Mouse (Mus musculus) embryonic stem cell, embryonic (primary cell): ENCODE measurements around the gene Swt1.

Experiments used
- CTCF ChIA-PET, 4 experiments: fragments of 300-600 bp in 2 of 4; fragments of 350-600 bp in 2 of 4; sonication (Branson Sonifier 250); formaldehyde crosslinking; loops; one replicate each; lab custom pipeline; 2022; ENCODE audit warnings: inconsistent platforms in 2 of 4; lab: Charles Lee
- POLR2A ChIA-PET, 4 experiments: fragments of 300-600 bp in 2 of 4; fragments of 350-600 bp in 2 of 4; sonication (Branson Sonifier 250); formaldehyde crosslinking; loops; one replicate each; lab custom pipeline; 2022; ENCODE audit warnings: antibody characterized with exemption in 4 of 4, inconsistent platforms in 1 of 4; lab: Charles Lee

Gene Swt1

DNA sequence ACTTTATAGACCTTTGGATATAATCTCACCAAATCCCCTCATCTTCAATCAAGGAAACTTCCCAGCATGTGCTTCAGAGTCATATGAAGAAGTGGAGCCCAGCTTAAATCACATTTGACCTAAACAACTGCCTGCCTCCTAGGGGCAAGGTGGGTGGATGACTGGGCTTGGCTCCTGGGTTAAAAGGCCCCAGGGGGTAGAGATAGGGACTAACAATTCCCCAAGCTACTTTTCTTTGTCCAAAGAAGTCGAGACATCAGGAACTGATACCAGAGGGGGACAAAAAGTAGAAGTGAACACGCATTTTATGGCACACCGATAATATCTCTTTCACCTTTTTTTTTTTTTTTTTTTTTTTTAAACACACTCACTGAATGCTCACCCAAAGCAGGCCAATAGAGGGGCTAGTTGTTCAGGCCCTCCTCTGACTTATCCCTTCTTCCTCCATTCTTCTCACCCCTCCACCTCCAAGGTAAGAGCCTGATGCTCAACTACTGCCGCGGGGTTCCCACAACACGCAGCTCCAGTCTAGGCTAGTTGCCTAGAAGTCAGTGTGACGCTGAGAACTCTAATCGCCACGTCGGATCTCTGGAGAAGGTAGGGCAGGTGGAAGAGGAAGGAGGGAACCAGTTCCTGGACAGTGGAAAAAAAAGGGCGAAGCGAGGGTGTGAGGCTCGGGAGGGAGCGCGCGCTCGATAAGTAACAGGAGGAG, 84.5 kb downstream of the Swt1 start:
- ChIA-PET POLR2A (interaction anchor here (0.5 to 3.0 kb wide), 80 partner anchors 9 to 581 kb away, joined by 3 to 20 read pairs (median 4); partner anchors contain the start of genes Edem3 (in 1 of the 4), Hmcn1 (in 1 of the 4), Rnf2 (in 1 of the 4) and Swt1 (in 1 of the 4)), CTCF (interaction anchor here (0.6 to 1.7 kb wide), 9 partner anchors 8 to 350 kb away, joined by 3 to 8 read pairs (median 4); no protein-coding TSS in a partner anchor)

DNA sequence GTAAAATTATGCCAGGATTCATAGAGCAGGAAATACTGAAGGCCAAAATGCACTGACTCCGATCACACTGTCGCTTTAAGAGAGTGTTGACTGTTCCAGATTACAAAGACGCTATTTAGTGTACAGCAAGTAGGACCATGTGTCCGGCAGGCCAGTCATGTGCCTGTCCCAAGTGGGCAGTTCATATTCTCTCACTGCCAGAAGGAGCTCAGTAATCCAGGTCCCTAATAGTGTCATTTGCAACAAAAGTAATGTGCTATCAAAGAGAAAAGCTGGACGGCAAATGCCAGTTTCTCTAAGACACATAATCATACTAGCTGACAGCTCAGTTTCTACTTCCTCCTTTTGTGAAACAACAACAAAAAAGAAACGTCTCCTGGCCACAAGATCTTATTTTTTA, 85.3 kb downstream of the Swt1 start:
- ChIA-PET POLR2A (interaction anchor here (0.6 to 2.6 kb wide), 40 partner anchors 9 to 581 kb away, joined by 3 to 20 read pairs (median 5); no protein-coding TSS in a partner anchor), CTCF (interaction anchor here (0.6 to 1.7 kb wide), 7 partner anchors 8 to 331 kb away, joined by 3 to 8 read pairs (median 4); no protein-coding TSS in a partner anchor)

DNA sequence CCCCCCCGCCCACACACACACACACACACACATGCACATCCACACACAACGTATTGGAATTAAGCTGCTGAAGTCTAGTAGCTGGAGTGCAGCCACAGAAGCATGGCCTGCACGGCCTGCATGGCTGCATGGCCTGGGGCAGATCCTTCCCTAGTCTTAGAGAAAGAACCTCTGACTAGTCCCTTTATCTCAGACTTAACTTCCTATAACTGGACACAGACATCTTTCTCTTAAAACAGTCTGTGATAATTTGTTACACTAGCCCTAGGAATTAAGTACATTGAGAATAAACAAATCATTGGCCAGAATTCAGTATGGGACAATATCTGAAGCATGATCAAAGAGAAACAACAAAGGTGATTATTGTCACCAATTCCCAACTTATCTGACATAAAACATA, 85.9 kb downstream of the Swt1 start:
- ChIA-PET CTCF (interaction anchor here in 1 of 4 experiments (0.6 kb wide), 1 partner anchor 32 kb away, joined by 7 read pairs; no protein-coding TSS in a partner anchor), POLR2A (interaction anchor here in 3 of 4 experiments (0.6 to 2.6 kb wide), 4 partner anchors 35 to 232 kb away, joined by 3 to 11 read pairs (median 4); no protein-coding TSS in a partner anchor)

DNA sequence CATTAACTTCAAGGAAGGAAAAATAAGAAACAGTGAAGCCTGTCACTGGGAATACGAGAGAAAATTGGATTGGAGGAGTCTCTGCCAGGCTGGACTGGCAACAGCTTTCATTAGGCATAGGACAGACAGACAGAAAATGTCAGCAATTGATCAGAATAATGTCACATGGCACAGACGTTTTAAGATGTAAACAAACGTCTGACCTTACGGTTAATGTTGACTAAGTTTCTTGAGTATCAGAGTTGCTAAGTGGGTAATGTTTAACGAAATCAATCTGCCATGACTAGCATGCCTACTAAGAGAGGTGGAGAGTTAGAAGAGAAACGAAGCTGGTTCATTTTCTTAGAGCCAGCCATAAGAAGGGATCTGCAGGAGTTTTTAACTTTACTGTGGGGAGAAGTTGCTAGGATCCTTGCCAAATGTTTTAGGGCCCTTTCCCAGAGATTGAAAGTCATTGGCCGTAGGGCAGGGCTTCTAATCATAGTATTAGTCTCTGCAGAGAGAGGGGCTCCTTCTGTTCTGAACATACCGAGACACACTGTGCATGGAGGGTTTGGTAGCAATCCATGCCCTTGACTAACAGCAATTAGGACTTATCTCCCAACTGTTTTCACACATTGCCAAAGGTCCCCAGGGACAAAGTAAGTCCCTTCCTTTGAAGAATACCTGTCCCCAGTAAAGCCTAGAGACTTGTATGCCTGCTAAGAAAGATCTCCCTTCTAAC, 86.8 kb downstream of the Swt1 start:
- POLR2A ChIA-PET = interaction anchor here in 1 of 4 experiments (0.6 kb wide), 1 partner anchor 38 kb away, joined by 4 read pairs; no protein-coding TSS in a partner anchor
- CTCF ChIA-PET = interaction anchor here in 1 of 4 experiments (1.0 kb wide), 1 partner anchor 262 kb away, joined by 3 read pairs; no protein-coding TSS in a partner anchor

DNA sequence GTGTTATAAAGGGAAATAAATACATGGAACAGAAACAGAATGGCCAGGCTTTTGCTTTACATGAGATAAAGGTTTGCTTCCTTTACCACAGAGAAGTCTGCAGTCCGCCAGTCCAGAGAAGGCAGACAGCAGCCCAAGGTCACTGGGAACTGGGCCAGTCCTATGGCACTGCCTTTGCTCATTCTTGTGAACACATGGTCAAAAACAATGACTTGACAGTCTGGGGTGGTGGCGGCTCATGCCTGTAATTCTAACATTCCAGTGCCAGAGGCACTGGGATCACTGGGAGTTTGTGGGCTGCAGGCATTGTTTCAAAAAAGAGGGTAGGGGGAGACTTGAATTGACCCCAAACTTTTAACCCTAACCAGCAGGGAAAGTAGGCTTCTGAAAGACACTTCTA, 89.3 kb downstream of the Swt1 start:
- CTCF ChIA-PET = no interaction called here
- POLR2A ChIA-PET = interaction anchor here in 1 of 4 experiments (0.9 kb wide), 1 partner anchor 34 kb away, joined by 4 read pairs; no protein-coding TSS in a partner anchor

DNA sequence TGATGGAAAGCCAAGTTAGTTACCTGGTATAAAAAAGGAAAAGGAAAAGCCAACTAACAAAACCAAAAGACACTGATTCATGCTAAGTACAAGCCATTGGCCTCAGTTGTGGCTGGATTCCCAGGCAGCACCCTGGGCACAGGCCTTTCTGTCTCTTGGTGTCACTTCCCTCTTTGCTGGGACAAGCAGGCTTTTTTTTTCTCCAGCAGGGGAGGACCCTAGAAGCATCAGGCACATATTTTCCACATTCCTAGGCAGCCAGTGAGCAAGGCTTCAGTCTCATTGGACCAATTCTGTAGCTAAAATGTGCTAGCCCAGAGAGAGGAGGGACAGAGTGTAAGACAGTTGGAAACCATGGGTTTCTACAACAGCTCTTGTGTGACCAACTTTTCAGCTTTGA, 90.0 kb downstream of the Swt1 start:
- POLR2A ChIA-PET = interaction anchor here in 1 of 4 experiments (0.9 kb wide), 1 partner anchor 33 kb away, joined by 4 read pairs; no protein-coding TSS in a partner anchor
- CTCF ChIA-PET = no interaction called here

DNA sequence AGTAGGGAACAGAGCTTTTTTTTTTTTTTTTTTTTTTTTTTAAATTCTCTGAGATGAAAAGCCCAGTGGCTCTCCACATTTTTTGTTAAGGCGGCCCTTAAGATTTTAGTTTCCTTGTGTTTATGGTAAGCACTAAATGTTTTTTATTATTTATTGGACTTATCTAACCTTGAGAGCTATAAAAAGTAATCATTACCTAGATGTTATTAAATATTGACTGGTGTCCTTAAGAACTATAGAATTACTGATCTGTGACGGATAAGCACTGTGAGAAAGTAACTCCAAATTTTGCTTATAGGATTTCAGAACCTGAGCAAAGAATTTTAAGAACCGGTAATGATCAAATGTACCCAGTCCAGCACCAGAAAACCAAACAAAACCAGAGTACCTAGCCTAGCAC, 95.4 kb downstream of the Swt1 start:
- ChIA-PET POLR2A (interaction anchor here in 2 of 4 experiments (0.6 to 1.6 kb wide), 3 partner anchors 12 to 443 kb away, joined by 3 to 4 read pairs (median 4); partner anchors contain the start of gene Ivns1abp (in 1 of the 2)), CTCF (no interaction called here)

DNA sequence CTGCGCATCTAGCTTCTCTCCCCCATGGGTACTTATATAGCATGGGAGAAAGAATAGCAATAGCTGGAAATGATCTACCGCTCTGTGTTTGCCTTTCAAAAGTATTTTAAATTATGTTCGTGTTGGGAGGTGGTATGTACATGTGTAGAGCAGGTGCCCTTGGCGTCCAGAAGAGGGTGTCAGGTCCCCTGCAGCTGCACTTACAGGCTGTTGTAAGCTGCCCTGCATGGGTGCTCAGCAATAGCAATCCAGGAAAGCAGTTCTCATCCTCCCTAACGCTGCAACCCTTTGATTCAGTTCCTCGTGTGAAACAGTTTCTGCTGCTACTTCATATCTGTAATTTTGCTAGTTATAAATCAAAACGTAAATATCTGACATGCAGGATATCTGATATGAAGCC, 98.7 kb downstream of the Swt1 start:
- POLR2A ChIA-PET = interaction anchor here in 3 of 4 experiments (0.8 to 2.4 kb wide), 4 partner anchors 14 to 225 kb away, joined by 4 to 14 read pairs (median 6); partner anchors contain the start of gene Ivns1abp (in 3 of the 3)
- CTCF ChIA-PET = no interaction called here

DNA sequence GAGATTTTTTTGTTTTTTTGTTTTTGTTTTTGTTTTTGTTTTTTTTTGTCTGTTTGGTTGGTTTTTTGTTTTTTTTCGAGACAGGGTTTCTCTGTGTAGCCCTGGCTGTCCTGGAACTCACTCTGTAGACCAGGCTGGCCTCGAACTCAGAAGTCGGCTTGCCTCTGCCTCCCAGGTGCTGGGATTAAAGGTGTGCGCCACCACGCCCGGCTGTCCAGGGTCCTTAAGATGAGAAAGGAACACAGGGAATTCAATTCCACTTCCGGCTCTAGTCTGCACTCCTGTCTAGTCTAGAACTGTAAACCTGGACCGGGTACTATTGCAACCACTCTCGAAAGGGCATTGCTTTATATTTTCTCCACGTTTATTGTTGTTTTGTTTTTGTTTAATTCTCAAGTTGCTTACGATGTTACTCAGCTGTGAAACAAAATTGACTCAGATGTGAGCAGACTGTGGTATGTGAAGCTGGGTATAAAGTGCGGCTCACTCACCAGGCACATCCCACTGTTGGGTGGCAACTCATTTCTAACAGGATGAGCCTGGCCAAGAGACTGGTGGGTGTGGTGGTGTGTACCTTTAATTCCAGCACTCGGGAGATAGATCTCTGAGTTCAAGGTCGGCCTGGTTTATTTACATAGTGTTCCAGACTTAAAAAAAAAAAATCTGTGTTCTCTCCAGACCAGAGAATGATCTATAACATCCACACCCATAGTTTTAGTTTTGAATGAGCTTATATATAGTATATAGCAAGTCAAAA, 99.7 kb downstream of the Swt1 start:
- ChIA-PET CTCF (interaction anchor here in 1 of 4 experiments (1.3 kb wide), 1 partner anchor 249 kb away, joined by 3 read pairs; no protein-coding TSS in a partner anchor), POLR2A (interaction anchor here in 3 of 4 experiments (0.8 to 2.4 kb wide), 4 partner anchors 15 to 224 kb away, joined by 3 to 14 read pairs (median 6); partner anchors contain the start of gene Ivns1abp (in 2 of the 3))

DNA sequence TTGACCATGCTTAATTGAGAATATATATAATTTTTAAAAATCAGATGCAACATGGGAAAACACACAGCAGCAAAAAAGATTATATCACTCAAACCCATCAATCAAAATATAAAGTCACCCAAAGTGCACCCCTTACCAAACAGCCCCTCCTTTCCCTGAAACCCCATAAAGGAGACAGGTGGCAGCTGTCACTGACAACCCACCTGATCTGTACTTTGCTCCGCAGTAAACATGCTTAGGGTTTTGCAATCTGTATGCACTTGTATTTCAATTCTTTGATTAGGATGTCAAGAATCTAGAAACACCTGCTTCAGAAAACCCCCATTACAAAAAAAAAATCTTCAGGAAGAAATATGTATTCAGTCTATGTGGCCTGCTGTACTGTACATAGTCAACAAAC, 102.9 kb downstream of the Swt1 start:
- ChIA-PET POLR2A (interaction anchor here in 1 of 4 experiments (1.3 kb wide), 2 partner anchors 29 to 80 kb away, joined by 3 read pairs; no protein-coding TSS in a partner anchor), CTCF (interaction anchor here in 2 of 4 experiments (0.5 to 0.7 kb wide), 2 partner anchors 24 to 198 kb away, joined by 3 to 5 read pairs; no protein-coding TSS in a partner anchor)

DNA sequence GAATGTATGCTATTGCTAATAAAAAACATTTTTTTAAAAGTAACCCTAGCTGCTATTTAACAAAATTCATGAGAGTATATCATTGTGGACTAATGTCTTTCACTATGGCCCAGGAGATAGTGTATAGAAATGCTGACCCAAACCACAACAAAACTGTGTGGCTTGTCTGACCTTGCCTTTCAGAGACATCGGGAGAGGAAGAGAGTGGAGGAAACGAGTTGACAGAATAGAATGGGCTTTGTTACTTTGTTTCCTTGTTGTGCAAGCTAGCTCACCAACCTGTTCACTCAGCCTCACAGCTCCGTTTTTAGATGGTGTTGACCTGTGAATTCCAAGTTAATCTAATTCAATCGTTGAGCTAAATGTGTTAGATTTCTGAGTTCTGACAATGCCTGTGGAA, 107.8 kb downstream of the Swt1 start:
- ChIA-PET CTCF (interaction anchor here in 1 of 4 experiments (0.7 kb wide), 1 partner anchor 77 kb away, joined by 6 read pairs; no protein-coding TSS in a partner anchor), POLR2A (interaction anchor here in 3 of 4 experiments (0.5 to 0.7 kb wide), 4 partner anchors 25 to 396 kb away, joined by 3 to 4 read pairs (median 3); no protein-coding TSS in a partner anchor)

DNA sequence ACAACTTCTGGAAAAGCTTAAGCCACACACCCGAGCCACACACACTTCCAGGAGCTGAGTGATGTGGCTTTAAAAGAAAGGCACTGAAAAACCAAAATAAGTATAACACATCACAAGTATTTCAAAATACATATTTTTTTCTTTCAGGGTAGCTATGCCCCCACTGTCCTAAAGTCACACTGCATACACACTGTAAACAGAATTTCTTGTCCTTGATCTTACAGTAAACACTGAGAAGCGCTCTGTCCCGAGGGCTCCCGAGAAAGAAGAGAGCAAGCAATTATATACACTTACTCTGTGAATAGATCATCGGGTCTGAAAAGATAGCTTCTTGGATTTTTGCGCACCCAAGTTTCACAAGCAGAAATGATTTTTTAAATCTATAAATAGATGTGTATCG, 109.0 kb downstream of the Swt1 start:
- POLR2A ChIA-PET = interaction anchor here in 1 of 4 experiments (1.7 kb wide), 1 partner anchor 24 kb away, joined by 4 read pairs; the partner anchor contains the start of gene Ivns1abp
- CTCF ChIA-PET = no interaction called here
